11 mouse cellular contexts compared by ENCODE assay signal in genomic region chr13:30666537-30666936, GRCm38 (mm10). TPM values are rescaled to one million over a fixed set of nuclear protein-coding genes. Genes with fewer than 3 reads are reported as not detected.
A peak's percentile ranks its signal among the peaks of the same experiment; 100 is the strongest.
DNase-seq lines count a peak whose midpoint lies in the region; TF ChIP-seq lines count a peak whose summit lies in the region.
"Had no signal": no experiment of that assay in that cellular context is flagged by ENCODE, and none has a peak within 500 bp of the region (broad histone marks: within the 10 kb centered on the region; RNA-seq: fewer than 3 reads in every experiment).

No protein-coding gene starts in this region.

- TF ChIP-seq CTCF in gastrocnemius, adult 2 months (IDR thresholded peaks at IDR 0.05): no peak

- 0 out of 2 replicates have a peak overlapping the region, but pooled peaks have one; percentile 32 for H3K27ac ChIP-seq in gastrocnemius, adult 2 months
- H3K27ac ChIP-seq: neural tube, embryonic 13.5 days had no signal

- intact Hi-C loops in gastrocnemius, adult 2 months (cut with DNase I): no loop called here

- H3K4me3 ChIP-seq in gastrocnemius, adult 2 months: no peak overlapping the region
- H3K4me3 ChIP-seq: neural tube, embryonic 13.5 days had no signal

- no peak for DNase-seq in gastrocnemius, adult 2 months
- no peak for DNase-seq in gastrocnemius, postnatal 4 days (ENCODE audit: low spot score in 2 of 2)
- DNase-seq in frontal cortex, postnatal 14 days (ENCODE audit: low spot score in 2 of 2): peak; percentile 45 to 54
- DNase-seq in layer of hippocampus, postnatal 10 days (ENCODE audit: low spot score in 2 of 2): peak; percentile 28 to 32
- DNase-seq in right cerebral cortex, postnatal 10 days (ENCODE audit: low spot score in 2 of 2): peak; percentile 57 to 69
- DNase-seq in natural killer cell, adult 2 months (ENCODE audit: low spot score in 2 of 2): no peak
- DNase-seq in embryo, embryonic 10.5 days (ENCODE audit: low spot score): no peak
- no peak for DNase-seq in thymus, postnatal 14 days
- DNase-seq: heart, adult 18-20 months; liver, postnatal 0 days had no signal

RNA-seq across cellular contexts. Expression of gene Dusp22, which starts 6.7 kb away (rescaled TPM):
- 10 to 100 TPM; 36.2 to 59.5 TPM for total RNA-seq in gastrocnemius, adult 2 months (2021)
- total RNA-seq in gastrocnemius, postnatal 4 days (2021): 10 to 100 TPM; 57.3 to 61.6 TPM
- total RNA-seq in layer of hippocampus, postnatal 10 days (2021): 10 to 100 TPM; 23.8 to 26.3 TPM

Comparison
In these comparisons a context has a peak if more than half of its experiments do, and no peak if none do; other contexts are left out.
1. DNase-seq: peak in frontal cortex, postnatal 14 days (2 of 2), layer of hippocampus, postnatal 10 days (2 of 2) and right cerebral cortex, postnatal 10 days (2 of 2); none in gastrocnemius, adult 2 months (single experiment), gastrocnemius, postnatal 4 days (0 of 2), natural killer cell, adult 2 months (0 of 2), embryo, embryonic 10.5 days (single experiment) and thymus, postnatal 14 days (single experiment).